Mouse (Mus musculus): Measurements from ENCODE around the gene Slc24a2. TPM values are rescaled to one million over a fixed set of nuclear protein-coding genes. Genes with fewer than 3 reads are reported as not detected.

Gene Slc24a2
- polyA plus RNA-seq, 1 experiment = not detected

- H3K4me1 ChIP-seq (ENCODE audit: control insufficient read depth, insufficient read depth, insufficient read length, low read length) = no peaks in the 10 kb centered on the region
- TF ChIP-seq POLR2A (IDR thresholded peaks at IDR 0.05; ENCODE audit: low read depth, low read length) (no peak), CTCF (IDR thresholded peaks at IDR 0.05; ENCODE audit: extremely low read depth, insufficient read length, insufficient replicate concordance, low read depth, low read length) (no peak)
- no peaks in the 10 kb centered on the region for H3K36me3 ChIP-seq (ENCODE audit: control insufficient read depth, insufficient read depth, low read length)
- no peak overlapping the region for H3K4me3 ChIP-seq (ENCODE audit: low read depth, low read length)
- H3K27me3 ChIP-seq (ENCODE audit: control insufficient read depth, insufficient read depth, low read length) = no peaks in the 10 kb centered on the region
- WGBS = 80% methylated on average over 6 of the region's 6 CpGs
- H3K27ac ChIP-seq (ENCODE audit: insufficient read depth, low read depth, low read length) = no peak overlapping the region
Measured at GRCm38 (mm10) chr4:86942656-86943055, 287.6 kb downstream of the Slc24a2 start.

- no peak for TF ChIP-seq POLR2A (IDR thresholded peaks at IDR 0.05; ENCODE audit: low read depth, low read length)
- no peak for TF ChIP-seq CTCF (IDR thresholded peaks at IDR 0.05; ENCODE audit: extremely low read depth, insufficient read length, insufficient replicate concordance, low read depth, low read length)
- Histone ChIP-seq H3K4me1 (ENCODE audit: control insufficient read depth, insufficient read depth, insufficient read length, low read length) (no peaks in the 10 kb centered on the region), H3K36me3 (ENCODE audit: control insufficient read depth, insufficient read depth, low read length) (peaks cover 1% of the 10 kb centered on the region), H3K4me3 (ENCODE audit: low read depth, low read length) (no peak overlapping the region), H3K27ac (ENCODE audit: insufficient read depth, low read depth, low read length) (no peak overlapping the region), H3K27me3 (ENCODE audit: control insufficient read depth, insufficient read depth, low read length) (no peaks in the 10 kb centered on the region)
- 64% methylated on average over 3 of the region's 3 CpGs for whole genome bisulfite sequencing
Measured at GRCm38 (mm10) chr4:86936706-86937105, 293.6 kb downstream of the Slc24a2 start.

- Histone ChIP-seq H3K4me3 (ENCODE audit: low read depth, low read length) (no peak overlapping the region), H3K27ac (ENCODE audit: insufficient read depth, low read depth, low read length) (no peak overlapping the region), H3K36me3 (ENCODE audit: control insufficient read depth, insufficient read depth, low read length) (peaks cover 1% of the 10 kb centered on the region), H3K4me1 (ENCODE audit: control insufficient read depth, insufficient read depth, insufficient read length, low read length) (no peaks in the 10 kb centered on the region), H3K27me3 (ENCODE audit: control insufficient read depth, insufficient read depth, low read length) (no peaks in the 10 kb centered on the region)
- 91% methylated on average over 9 of the region's 9 CpGs for WGBS
- TF ChIP-seq CTCF (IDR thresholded peaks at IDR 0.05; ENCODE audit: extremely low read depth, insufficient read length, insufficient replicate concordance, low read depth, low read length) (no peak), POLR2A (IDR thresholded peaks at IDR 0.05; ENCODE audit: low read depth, low read length) (no peak)
Measured at GRCm38 (mm10) chr4:86936217-86936616, 294.1 kb downstream of the Slc24a2 start.
